Mouse (Mus musculus): ENCODE data around the gene Fuk.
"Not testable (repeated sequence)": the region's sequence is repeated elsewhere in the genome, so short reads cannot be mapped to it uniquely, and the experiment has no call there.

Gene Fuk

DNA sequence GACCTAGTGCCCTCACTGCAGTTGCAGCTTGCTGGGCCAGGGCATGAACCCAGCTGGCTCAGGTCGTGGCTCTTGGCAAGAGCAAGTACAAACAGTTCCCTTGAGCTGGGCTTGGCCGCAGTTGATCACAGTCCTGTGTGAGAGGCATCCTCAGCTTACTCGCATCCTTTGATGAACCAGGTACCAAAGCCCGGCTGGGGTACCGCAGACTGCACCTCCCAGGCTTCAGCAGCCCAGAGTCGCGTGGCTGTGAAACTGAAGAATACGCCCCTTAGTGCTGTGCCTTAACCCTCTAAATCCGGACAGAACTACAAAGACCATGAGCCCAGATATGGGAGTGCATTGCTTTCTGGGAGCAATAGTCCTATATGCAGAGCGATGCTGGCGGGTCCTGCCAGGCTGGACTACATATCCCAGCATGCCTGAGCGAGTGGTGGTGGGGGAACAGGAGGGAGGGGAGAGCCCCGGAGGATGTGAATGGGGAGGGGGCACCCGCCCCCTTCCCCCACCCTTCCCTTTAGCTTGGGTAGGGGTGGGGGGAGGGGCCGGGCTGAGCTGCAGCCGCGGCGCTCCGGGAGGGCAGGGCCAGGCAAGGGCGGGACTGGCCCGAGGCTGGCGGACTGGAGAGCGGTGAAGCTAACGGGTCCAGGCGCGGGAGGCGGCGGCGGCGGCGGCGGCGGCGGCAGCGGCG, 17.2 kb upstream of the Fuk start, which contains the start of gene St3gal2:
Gene St3gal2 (plus strand): TSS at position 582 of the 691 bp plus-strand sequence.
- DNase-seq (ENCODE audit: low spot score in 2 of 2): peak; percentile 91 to 92

DNA sequence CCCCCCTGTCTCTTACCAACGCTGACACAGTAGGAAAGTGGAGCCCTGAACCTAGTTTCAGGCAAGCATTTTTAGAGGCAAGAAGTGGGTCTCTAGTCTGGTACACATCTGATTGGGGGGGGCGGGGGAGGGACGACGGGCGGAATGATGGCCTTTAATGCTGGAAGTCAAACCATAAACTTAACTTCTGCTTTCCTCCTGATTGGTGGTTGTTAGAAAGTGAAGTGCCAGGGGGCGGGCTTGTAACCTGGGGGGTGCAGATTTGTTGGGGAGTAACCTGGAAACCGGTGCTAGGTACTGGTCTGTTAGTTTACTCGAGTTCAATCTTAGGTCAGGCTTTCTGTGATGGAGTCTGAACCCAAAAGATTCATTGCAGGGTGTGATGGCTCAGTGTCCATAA, 16.2 kb upstream of the Fuk start:
- no peak for DNase-seq (ENCODE audit: low spot score in 2 of 2)

DNA sequence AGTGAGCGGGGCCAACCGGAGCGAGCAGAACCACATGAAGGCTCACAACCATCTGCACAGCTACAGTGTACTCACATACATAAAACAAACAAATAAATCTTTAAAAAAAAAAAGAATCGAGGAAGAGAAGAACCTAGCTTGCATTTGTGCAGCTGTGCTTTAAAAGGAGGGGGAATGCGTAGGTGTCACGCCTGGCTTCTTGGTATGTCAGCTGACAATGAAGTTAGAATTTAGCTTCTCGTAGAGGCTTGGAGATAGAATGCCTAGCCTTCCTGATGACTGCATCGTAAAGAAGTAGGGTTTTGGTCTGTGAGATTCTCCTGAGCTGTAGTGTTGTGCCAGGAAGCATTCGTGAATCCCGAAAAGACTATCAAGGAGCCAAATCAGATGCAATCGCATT, 15.7 kb upstream of the Fuk start:
- DNase-seq (ENCODE audit: low spot score in 2 of 2): no peak

DNA sequence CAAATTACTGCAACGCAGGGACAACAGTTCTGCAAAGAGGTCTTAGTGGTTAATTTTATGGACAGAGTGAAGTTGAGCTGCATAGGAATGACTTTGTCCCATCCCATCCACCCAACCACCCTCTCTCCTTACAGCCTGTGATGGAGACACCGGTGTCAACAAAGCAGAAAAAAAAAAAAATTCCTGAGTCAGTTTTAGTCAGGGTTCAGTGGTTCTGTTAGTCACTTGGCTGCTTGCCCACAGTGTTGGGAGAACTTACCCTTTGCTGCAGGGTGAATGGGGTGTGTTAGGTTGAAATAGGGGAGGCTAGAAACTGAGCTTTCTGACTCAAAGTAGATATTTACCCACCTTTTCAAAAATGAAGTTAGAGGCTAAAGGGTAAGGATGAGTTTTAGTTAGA, 15.1 kb upstream of the Fuk start:
- DNase-seq (ENCODE audit: low spot score in 2 of 2): no peak

DNA sequence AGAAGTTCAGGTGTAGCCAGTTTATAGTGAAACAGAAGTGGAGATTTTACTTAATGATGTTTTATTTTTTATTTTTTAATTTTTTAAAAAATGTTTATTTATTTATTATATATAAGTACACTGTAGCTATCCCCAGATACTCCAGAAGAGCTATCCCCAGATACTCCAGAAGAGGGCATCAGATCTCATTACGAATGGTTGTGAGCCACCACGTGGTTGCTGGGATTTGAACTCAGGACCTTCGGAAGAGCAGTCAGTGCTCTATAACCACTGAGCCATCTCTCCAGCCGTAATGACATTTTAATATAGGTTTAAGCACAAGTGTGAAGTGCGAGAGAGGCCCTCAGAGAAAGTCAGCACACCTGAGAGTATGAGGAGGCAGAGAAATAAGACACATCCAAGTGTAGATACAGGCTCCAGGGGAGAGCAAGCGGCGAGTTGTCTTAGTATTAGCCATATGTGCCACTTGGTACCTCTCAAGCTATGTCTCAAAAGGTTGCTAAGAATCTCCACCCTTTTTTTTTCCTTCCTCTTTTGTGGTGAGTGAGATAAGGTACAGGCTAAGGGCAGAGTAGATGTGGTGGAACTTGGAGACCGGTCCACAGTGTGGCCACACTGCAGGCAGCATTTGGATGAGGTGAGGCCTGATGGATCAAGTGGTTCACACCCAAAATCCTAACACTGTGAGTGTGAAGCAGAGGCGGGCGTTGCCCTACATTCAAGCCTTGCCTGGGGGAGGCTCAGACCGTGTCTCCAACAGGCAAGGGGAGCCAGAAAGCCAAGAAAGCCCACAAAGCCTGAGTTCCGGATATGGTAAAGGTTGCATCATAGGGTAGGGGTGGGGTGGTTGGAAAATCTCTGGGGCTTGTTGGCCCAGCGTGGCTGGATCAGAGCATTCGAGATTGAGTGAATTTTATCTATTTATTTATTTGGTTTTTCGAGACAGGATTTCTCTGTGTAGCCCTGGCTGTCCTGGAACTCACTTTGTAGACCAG, 9.6 kb upstream of the Fuk start:
- DNase-seq (ENCODE audit: low spot score in 2 of 2): no peak

DNA sequence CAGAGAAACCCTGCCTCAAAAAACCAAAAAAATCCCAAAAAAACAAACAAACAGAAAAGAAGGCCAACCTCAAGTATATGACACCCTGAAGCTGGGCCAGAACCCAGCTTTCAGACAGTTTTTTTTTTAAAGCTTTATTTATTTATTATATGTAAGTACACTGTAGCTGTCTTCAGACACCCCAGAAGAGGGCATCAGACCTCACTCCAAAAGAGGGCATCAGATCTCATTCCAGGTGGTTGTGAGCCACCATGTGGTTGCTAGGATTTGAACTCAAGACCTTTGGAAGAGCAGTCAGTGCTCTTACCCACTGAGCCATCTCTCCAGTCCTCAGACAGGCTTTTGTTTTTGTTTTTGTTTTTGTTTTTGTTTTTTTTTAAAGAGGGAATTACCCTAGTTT, 7.6 kb upstream of the Fuk start:
- not testable (repeated sequence) for DNase-seq (ENCODE audit: low spot score in 2 of 2)

DNA sequence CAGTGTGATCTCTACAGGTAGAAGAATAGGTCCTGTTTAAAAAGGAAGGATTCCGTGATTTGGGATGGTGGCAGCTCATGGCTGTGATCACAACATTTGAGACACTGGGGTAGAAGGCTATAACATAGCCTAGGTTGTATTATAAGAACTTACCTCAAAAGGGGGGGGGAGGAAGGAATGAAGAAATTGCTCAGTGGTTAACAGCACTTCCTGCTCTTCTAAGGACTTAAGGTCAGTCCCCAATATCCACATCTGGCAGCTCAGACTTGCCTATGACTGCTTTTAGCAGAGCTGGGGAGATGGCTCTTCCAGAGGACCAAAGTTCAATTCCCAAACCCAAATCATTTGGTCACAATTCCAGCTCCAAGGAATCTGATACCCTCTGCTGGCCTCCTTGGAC, 4.4 kb upstream of the Fuk start:
- no peak for DNase-seq (ENCODE audit: low spot score in 2 of 2)

DNA sequence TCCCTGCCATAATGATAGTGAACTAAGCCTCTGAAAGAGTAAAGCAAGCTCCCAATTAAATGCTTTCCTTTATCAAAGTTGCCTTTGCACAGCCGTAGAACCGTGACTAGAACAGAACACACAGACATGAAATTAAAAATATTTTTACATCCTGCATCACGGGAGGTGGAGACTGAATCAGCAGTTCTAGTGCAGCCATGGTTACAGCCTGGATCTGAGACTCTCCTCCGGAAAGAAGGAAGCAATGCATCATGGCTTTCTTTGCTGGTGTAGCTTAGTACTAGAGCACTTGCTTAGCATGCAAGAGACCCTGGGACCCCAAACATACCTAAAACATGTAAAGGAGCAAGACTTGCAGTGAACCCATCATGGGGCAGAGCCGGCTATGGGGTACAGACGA, 3.1 kb upstream of the Fuk start:
- no peak for DNase-seq (ENCODE audit: low spot score in 2 of 2)

DNA sequence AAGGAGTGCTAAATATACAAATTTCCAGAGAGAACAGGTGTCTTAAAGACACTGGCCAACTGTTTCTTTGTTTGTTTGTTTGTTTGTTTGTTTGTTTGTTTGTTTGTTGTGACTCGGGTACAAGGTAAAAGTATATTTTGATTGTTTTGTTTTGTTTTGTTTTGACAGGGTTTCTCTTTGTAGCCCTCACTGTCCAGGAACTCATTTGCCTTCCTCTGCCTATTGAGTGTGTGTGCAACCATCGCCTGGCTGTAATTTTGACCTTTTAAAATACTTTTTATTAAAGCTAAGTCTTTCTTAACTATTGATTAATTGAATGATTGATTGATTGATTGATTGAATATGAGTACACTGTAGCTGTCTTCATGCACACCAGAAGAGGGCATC, 284 bp upstream of the Fuk start:
- DNase-seq (ENCODE audit: low spot score in 2 of 2): no peak

DNA sequence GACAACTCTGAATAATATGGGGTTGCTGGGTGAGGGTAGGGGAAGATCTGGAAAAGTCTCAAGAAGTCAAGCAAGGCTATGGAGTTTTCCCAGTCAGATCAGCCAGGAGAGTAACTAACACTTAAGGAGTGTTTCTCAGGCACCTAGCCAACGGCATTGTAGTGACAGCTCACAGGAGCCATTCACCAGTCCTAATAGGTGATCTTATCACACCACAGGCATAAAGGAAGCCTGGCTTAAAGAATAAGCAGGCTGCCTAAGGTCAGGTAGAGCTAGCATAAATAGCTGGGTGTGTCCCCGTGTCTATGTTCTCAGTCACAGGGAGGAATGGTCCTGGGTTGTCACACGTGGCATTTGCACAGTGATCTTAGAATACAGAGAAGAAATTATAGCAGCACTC, 1.2 kb downstream of the Fuk start:
- DNase-seq (ENCODE audit: low spot score in 2 of 2): no peak

DNA sequence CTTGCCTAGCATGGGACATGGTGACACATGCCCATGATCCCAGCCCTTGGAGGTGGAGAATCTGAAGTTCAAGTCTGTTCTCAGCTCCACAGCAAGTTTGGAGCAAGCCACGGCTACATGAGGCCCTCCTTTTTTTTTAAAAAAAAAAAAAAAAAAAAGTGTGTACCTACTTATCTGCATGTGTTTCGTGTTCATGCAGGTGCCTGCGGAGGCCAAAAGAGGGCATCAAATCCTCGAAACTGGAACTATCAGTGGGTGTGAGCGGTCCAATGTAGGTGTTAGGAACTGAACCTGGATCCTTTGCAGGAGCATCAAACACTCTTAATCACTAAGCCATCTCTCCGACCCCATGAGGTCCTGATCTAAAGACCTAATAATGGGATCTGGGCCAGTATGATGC, 4.8 kb downstream of the Fuk start:
- no peak for DNase-seq (ENCODE audit: low spot score in 2 of 2)

DNA sequence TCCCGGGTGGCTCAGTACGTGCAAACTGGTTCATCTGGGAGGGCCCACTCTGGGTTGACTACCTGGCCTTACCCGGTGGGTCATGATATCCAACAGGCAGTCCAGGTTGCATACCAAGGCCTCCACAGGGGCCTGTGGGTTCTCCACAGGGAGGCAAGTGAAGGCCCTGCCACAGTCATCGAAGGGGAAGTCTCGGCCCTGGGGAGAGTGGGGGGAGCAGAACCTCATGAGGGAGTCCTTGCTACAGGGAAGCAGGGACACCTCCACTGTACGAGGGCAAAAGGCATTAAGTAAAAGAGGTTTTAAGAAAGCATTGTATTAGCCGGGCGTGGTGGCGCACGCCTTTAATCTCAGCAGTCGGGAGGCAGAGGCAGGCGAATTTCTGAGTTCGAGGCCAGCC, 6.5 kb downstream of the Fuk start:
- DNase-seq (ENCODE audit: low spot score in 2 of 2): no peak

DNA sequence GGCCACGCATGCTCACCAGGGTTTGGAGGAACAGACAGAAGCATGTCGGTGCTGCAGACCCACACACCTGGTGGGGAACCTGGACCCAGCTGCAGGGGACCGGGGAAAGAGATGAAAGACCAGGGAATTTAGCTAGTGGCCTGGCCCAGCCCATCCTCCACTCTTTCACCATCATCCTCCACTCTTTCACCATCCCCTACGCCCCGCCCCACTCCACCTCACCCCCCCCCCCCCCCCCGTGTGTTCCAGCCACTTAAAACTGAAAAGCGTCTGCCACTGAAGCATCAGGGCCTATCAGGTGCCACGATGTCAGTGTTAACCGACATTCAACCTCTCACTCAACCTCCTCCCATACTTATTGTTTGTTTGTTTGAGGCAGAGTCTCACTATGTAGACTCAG, 7.0 kb downstream of the Fuk start:
- no peak for DNase-seq (ENCODE audit: low spot score in 2 of 2)

DNA sequence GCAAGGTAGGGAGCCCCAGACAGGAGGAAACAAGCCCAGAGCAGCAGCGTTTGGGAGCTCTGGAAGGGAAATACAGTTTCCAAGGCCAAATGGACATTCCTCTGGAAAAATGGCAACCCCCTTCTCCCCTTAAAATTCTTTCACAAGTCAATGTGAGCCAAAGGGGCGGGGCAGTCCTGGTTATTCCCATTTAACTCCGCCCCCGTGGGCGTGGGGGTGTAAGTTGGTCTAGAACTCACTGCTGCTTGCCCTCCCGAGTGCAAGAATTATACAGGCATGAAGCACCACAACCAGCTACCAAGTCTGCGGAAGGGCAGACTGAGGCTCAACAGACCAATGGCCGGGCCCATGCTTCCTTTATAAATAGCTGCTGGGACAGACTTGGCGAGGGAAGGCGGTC, 7.4 kb downstream of the Fuk start:
- DNase-seq (ENCODE audit: low spot score in 2 of 2): no peak

DNA sequence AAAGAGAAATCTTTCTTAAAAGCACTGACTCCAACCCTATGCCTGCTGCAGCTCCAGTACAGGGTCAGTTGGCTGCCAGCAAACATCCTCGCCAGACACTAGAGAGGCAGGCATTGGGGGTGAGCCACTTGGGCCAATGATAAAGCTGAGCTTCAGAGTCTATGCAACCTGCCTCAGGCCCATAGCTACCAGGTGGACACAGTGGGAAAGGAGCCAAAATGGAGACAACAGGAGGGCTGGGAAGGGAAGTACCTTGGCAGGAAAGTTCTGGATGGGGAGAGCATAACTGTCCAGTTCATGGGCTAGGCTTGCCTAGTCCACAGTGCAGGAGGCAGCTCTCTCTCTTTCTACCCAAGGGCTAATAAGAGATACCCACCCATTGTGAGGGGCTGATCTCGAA, 9.4 kb downstream of the Fuk start:
- DNase-seq (ENCODE audit: low spot score in 2 of 2): no peak

DNA sequence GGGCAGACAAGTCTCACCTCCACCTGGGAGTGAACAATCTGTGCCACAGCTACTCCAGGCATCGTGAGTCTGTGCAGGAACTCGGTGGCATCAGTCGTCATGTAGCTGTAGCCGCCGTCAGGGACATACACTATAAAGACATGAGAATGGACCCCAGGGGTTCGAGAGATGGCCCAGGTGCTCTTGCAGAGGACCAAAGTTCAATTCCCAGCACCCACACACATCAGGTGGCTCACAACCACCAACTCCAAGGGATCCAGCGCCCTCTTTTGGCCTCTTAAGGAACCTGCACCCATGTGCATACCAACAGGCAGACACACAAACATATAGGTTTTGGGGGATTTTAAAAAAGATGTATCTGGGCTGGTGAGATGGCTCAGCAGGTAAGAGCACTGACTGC, 10.2 kb downstream of the Fuk start:
- no peak for DNase-seq (ENCODE audit: low spot score in 2 of 2)

DNA sequence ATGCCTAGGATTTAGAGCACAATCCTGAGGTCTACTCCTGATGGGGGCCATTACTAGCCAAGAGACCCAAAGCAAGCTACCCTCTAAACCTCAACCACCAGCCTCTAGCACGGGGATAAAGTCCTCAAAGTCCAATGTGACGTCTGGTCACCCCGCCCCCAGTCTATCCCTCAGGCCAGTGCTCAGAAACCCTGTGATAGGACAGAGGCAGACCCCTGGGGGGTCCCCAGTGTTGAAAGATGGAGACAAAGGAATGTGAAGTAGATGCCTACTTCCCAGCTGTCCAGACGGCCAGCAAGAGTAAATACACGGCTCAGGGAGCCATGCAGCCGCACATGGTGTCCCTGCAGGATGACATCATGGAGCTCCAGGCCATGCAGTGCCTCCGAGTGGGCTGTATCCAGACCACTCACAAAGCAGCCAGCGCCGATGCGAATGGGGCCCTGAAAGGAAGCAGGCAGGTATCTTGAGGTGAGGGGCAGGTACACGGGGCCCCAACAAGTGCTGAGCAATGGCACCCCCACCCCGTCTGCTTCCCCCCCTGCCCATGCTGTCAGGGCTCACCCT, 12.3 kb downstream of the Fuk start:
- DNase-seq (ENCODE audit: low spot score in 2 of 2): no peak

DNA sequence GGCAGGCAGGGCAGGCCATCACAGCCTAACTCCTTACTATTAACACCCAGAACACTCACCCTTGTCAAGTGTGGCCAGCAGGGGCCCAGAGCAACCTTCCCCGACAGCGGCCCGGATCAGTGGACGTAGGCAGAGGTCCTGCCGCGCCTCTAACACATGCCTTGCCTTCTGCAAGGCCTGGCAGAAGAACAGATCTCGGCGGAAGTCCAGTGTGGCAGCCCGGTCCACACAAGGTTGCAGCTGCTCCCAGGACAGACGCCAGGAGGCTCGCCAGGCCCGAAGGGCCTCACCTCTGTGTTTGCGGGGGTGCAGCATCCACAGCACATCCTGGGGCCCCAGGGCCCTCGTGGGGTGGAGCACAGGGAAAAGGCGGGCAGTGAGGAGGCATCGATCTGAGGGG, 13.4 kb downstream of the Fuk start:
- no peak for DNase-seq (ENCODE audit: low spot score in 2 of 2)

DNA sequence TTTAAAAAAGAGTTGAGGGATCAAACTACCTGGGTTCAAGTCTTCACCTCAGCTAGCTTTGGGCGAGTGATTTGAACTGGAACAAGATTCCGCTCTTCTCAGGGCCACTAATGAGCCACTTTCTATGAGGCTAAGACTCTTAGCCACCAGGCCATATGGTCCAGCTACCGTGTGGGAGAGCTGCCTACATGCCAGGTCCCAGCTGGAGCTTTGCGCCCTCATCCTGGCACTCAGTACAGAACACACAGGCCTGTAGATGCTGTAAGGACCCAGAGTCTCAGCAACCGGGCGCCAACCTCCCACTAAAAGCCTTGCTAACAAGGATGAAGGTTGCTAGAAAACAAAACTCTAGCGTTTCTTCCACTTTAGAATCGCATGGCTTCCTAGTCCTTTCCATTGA, 13.8 kb downstream of the Fuk start:
- no peak for DNase-seq (ENCODE audit: low spot score in 2 of 2)

DNA sequence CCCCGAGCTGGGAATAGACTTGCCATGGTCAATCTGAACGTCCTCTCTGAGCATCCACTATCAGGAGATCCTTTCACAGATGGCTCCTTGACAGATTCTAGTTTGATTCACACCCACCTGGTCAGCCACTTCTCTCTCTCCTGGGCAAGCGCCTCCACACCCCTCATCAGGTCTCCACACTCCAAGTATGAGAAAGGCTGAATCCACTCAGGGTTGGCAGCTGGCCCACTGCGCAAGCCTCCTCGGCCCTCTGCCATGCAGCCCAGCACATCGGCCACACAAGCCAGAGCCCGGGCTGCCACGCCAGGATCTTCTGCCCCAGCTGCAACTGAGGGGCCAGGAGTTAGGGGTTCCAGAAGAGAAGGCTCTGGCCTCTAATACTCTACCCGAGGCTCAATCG, 14.7 kb downstream of the Fuk start:
- DNase-seq (ENCODE audit: low spot score in 2 of 2): no peak

DNA sequence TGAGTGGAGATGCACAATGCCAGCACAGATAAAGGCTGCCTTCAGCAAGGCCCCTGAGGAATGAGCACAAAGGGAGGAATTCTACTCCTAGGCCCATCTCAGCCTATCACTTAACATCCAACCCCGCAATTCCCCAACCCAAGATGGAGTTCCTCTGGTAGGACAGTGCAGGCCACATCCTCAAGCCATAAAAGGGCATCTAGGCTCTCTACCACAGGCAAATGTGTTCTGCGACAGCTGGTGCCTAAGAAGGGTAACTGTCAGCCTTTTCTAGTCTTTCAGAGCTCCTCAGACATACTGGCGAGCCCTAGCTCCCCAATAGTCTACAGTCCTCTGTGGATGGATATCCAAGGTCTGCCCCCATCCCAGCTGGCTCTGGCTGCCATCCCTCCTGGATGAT, 15.7 kb downstream of the Fuk start:
- DNase-seq (ENCODE audit: low spot score in 2 of 2): no peak

DNA sequence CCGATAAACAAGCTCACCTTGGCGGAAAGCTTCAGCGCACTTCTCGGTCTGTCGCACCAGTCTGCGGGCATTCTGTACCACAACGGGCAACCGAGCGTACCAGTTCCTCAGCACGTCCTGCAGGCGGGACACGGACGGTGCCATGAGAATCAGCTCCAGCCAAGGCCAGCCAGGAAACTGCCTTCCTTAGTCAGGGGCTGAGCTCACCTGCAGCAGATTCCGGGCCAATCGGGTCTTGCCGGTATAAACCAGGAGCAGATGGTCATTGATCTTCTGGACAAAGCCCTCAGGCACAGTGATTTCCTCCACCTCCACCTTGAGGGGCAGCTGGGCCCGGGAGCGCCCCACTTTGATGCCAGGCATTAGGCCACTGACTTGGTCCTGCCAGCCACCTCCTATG, 18.5 kb downstream of the Fuk start:
- no peak for DNase-seq (ENCODE audit: low spot score in 2 of 2)

DNA sequence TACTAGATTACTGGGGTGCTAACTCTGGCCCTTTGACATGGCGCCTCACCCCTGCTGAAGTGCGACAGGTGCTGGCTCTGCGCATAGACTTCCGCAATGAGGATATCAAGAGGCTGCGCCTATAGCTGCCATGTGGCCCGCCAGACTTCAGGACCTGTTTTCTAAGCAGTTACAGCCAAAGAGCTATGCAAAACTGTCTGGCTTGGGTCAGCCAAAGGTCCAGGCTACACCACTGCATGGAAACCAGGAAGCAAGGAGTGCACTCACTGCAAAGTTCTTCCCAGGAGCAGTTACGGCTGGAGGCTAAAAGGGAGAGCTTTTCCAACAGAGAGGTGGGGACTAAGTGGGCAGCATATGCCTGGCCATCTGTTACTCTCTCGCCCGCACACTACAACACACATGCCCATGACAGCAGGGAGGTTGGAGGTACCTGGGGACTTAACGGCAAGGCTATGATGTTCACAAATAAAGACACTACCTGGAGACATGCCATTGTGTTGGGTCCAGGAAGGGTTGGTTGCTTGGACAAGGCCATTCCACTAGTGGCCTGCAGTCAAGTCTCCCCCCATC, 20.5 kb downstream of the Fuk start:
- no peak for DNase-seq (ENCODE audit: low spot score in 2 of 2)

All from heart, adult 9 months (tissue).